ENCODE assay signal across 1 mouse cellular context in the genomic region with DNA sequence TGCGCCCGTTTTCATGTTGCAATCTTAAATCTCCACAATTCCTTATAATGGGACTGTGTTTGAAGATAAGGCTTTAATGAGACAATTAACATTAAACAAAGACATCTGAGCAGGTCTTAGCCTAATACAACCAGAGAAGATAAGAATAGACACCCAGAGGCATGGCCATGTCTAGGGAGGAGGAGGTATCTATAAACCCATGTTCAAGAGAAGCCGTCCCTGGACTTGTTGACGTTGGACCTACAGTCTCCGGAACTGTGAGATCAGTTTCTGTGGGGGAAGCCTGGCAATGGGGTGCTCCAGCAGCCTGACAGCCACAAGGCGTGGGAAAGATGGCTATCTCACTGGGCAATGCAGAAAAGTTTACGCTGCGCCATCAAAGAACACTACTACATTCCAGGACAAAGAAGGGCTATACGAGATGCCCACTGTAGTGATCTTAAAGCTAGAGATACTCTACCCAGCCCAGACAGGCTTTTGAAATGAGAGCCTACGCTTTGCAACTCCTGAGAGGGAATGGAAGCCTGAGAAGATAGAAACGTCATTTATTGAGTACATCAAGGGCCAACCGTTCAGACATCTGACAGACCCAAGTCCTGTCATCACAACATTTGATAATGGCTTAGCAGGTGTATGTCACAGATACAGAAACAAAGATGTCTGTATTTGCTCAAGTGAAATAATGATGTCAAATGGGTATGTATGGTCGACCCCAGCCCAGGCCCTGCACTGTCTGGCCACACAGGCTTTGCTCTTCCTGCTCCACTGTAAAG.
TF ChIP-seq lines count a peak whose summit lies in the region.

No protein-coding gene starts in this region.

TF ChIP-seq in MEL, 35 proteins besides CTCF, POLR2A, EP300 and RAD21:
- 0 out of 2 replicates have a peak, but pooled peaks have one; percentile 16 for TF ChIP-seq ZNF384 (IDR thresholded peaks at IDR 0.05; ENCODE audit: low read depth, low read length)
- TF ChIP-seq TBP (IDR thresholded peaks at IDR 0.05; ENCODE audit: low read depth, low read length): 0 out of 2 replicates have a peak, but pooled peaks have one; percentile 30
- TF ChIP-seq SMC3 (IDR thresholded peaks at IDR 0.05; ENCODE audit: low read depth, low read length): no peak
- TF ChIP-seq MXI1 (IDR thresholded peaks at IDR 0.05; ENCODE audit: low read depth, low read length): peak; percentile 83
- peak; percentile 88 for TF ChIP-seq TCF12 (IDR thresholded peaks at IDR 0.05; ENCODE audit: low read depth, low read length)
- TF ChIP-seq GABPA (IDR thresholded peaks at IDR 0.05; ENCODE audit: low read depth, low read length): no peak
- TF ChIP-seq MEF2A (IDR thresholded peaks at IDR 0.05; ENCODE audit: extremely low read depth, insufficient replicate concordance, low read depth, low read length, poor library complexity, severe bottlenecking): peak; percentile 27; the same call in 1 of the 2 replicates
- TF ChIP-seq TAL1 (IDR thresholded peaks at IDR 0.05; ENCODE audit: low read length): peak; percentile 72
- peak; percentile 74 for TF ChIP-seq RCOR1 (IDR thresholded peaks at IDR 0.05; ENCODE audit: low read depth, low read length)
- no peak for TF ChIP-seq E2F4 (IDR thresholded peaks at IDR 0.05; ENCODE audit: borderline replicate concordance, low read depth, low read length)
- TF ChIP-seq UBTF (IDR thresholded peaks at IDR 0.05; ENCODE audit: borderline replicate concordance, insufficient read depth, low read depth, low read length): no peak
- no peak for TF ChIP-seq MYB (IDR thresholded peaks at IDR 0.05; ENCODE audit: low read depth, low read length)
- TF ChIP-seq USF1 (IDR thresholded peaks at IDR 0.05; ENCODE audit: low read depth, low read length): no peak
- TF ChIP-seq MAX (IDR thresholded peaks at IDR 0.05; ENCODE audit: low read length): peak; percentile 38; the same call in 1 of the 2 replicates
- TF ChIP-seq ETS1 (IDR thresholded peaks at IDR 0.05; ENCODE audit: low read depth, low read length): peak; percentile 89
- TF ChIP-seq GATA1 (IDR thresholded peaks at IDR 0.05; ENCODE audit: low read depth, low read length): peak; percentile 71; the same call in 1 of the 2 replicates
- TF ChIP-seq ZKSCAN1 (IDR thresholded peaks at IDR 0.05; ENCODE audit: low read depth, low read length): no peak
- no peak for TF ChIP-seq POLR2AphosphoS2 (IDR thresholded peaks at IDR 0.05; ENCODE audit: low read length)
- peak; percentile 60; the same call in 1 of the 2 replicates for TF ChIP-seq SIN3A (IDR thresholded peaks at IDR 0.05; ENCODE audit: low read length)
- TF ChIP-seq MAZ (IDR thresholded peaks at IDR 0.05; ENCODE audit: low read depth, low read length): no peak
- TF ChIP-seq MAFK (IDR thresholded peaks at IDR 0.05; ENCODE audit: borderline replicate concordance, low read depth, low read length): no peak; the same call in 1 of the 2 replicates
TF ChIP-seq in MEL: peak in this region for 11.
